Mouse (Mus musculus) erythroblast, adult 5-6 weeks (primary cell): ENCODE measurements at regions not wholly inside any gene's neighbourhood (a gene's known extent, or its start where the extent isn't known, plus 50 kb on each side); places are given as distances from the start of the nearest gene placed in this dataset.

ENCODE experiments used
- ATAC-seq: replicated peaks from 2 replicates; pipeline ENCODE4 v1.8.0; 2016; ENCODE audit warnings: moderate number of reproducible peaks, mild to moderate bottlenecking, moderate TSS enrichment, inconsistent platforms; ENCODE audit not compliant: poor library complexity, low FRiP score, severe bottlenecking

GRCm38 (mm10) chr1:179906115-179906514 lies 54.2 kb upstream of the Cdc42bpa start:
- ATAC-seq: no peak

- no peak for ATAC-seq
Measured at GRCm38 (mm10) chr1:179892711-179893110, 67.6 kb upstream of the Cdc42bpa start.

GRCm38 (mm10) chr1:179887921-179888320 lies 72.4 kb upstream of the Cdc42bpa start:
- ATAC-seq: no peak

DNA sequence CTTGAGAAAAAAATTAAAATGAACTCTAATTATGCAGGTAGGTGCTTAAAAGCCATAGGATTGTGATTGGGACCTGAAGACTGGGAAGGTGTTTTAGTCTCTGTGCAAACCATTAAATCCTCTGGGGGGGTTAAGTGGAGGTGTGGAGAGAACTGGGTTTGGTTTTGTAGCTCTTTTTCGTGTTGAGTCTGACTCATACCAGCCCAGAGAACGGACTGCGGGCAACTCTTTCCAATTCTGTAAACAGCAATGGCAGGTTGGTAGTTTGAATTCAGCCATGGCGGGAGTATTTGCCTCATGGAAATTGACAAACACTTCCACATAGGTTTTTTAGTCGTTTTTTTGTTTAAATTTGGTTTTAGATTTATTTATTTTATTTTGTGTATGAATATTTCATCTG lies 77.7 kb upstream of the Ahctf1 start:
- no peak for ATAC-seq

GRCm38 (mm10) chr1:179877893-179878292 lies 74.4 kb upstream of the Ahctf1 start:
- no peak for ATAC-seq

- no peak for ATAC-seq
Measured at GRCm38 (mm10) chr1:179873772-179874555, 70.5 kb upstream of the Ahctf1 start.

GRCm38 (mm10) chr1:179871961-179872360 lies 68.5 kb upstream of the Ahctf1 start:
- no peak for ATAC-seq

DNA sequence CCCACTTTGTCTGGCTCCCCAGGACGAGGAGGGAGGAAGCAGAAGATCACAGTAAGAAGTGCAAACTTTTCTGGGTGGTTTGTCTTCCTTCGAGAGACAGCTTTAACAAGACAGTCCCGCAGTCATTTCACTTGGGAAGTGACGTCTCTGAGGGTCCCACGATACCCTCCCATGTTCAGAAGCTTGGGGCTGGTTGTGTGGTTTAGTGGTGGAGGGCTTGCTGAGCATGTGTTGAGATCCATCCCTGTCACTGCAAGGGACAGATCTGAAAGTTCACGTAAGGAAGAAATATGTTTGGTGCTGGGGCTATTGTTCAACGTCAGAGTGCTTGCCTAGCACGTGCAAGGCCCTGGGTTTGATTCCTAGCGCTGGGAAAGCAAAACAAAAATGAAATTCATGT lies 65.2 kb upstream of the Ahctf1 start:
- ATAC-seq: no peak

GRCm38 (mm10) chr1:179867493-179867892 lies 64.0 kb upstream of the Ahctf1 start:
- ATAC-seq: no peak

- no peak for ATAC-seq
Measured at GRCm38 (mm10) chr1:179866056-179866772, 62.7 kb upstream of the Ahctf1 start.

DNA sequence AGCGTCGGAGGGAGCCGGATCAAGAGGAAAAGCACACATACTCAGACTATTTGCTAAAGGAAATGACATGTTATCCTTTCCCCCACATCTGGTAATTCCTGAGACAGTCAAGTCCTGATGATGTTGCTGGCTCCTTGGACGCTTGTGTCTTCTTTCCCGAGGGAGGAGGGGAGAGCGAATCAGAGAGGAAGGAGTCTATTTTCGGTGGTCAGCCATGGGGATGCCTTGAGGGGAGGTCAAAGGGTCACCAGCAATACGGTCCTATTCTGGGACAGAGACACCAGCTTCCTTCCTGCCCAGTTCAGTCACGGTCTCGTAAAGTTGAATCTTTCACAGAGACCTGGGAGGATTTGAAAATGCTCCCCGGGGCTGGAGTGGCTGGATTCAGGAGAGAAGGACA lies 62.1 kb upstream of the Ahctf1 start:
- no peak for ATAC-seq

DNA sequence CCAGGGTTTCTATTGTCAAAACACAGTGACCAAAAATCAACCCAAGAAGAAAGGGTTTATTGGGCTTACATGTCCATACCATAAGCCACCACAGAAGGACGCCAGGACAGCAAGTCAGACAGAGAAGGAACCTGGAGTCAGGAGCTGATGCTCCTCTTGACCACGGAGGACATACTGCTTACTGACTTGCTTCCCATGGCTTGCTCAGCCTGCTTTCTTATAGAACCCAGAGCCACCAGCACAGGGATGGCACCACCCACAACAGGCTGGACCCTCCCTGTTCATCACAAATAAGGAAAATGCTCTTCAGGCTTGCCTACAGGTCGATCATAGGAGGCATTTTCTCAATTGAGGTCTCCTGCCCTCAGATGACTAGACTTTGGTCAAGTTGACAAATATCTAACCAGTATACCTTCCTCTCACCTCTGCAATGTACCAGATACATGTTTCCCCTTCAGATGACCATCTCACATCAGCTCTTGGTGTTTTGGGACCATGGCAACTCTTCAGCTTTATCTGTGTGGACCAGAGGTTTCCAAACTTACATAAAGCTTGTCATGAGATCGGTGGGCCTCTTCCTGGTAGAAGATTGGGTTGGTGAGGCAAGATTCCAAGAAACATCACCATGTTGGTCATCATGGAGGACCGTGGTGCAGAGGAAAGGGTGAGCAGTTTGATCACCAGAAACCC lies 61.2 kb upstream of the Ahctf1 start:
- no peak for ATAC-seq

GRCm38 (mm10) chr1:179863420-179863819 lies 59.9 kb upstream of the Ahctf1 start:
- ATAC-seq: no peak

- ATAC-seq: no peak
Measured at GRCm38 (mm10) chr1:179862941-179863340, 59.5 kb upstream of the Ahctf1 start.

DNA sequence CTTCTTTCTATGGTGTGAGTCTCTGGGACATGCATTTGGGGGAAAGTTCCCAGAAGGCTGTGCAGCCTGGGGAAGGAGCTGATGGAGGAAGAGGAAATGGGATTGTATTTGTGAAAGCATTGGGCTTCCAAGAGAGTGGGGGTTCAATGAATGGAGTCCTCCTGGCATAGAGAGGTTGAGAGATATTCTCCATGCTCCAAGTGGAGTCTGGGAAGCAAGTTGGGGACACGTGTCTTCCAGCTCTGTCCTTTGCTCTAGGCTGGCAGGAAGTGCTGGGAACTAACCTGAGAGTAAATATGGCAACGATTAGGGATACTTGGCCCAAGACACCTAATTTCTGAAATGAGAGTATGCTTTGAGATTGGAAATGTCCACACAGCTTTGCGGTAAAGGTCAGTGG lies 58.3 kb upstream of the Ahctf1 start:
- no peak for ATAC-seq

DNA sequence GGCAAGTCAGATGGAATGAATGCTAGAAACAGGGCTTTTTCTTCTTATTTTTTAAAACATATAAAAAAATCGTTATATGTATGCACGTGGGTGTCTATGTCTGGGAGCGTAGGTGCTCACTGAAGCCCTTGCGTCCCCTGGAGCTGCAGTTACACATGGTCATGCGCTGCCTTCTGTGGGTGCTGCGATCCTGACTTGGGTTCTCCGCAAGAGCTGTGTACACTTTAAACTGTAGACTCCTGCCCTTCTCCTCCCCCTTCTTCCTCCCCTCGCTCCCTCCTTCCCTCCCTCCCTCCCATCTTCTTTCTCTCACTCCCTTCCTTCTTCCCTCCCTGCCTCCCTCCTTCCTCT lies 56.0 kb upstream of the Ahctf1 start:
- peak; percentile 32; the same call in 1 of the 2 replicates for ATAC-seq

DNA sequence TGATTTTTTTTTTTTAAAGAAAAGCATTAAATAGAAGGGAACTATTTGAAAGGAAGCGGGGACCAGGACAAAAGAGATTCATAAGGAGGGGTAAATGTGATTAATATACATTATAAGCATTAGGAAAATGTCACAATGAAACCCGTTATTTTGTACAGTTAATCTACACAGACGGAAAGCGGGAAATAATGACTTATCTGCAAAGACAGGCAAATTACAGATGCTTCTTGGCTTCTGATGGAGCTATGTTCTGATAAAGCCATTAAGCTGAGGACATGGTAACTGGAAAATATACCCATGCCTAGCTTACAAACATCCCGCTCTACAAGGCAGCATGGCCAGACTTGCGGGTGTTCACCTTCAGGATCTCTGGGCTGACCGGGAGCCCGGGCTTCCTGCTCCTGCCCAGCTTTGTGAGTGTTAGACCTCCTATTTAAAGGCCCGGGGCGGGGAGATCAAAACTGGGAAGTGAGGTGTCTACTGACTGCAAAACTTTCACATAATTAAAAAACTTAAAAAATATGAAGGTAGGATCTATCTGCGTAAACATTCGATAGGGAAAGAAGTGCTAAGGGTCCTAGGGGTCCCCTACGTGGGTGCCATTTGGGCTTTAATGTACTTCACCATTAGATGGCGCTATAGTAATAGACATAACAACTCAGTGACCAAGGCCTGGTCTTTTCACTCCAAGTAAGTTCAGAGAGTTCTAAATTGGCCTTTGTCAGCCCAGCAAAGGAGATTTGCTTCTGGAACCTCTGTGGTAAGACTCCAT lies 55.5 kb upstream of the Ahctf1 start:
- ATAC-seq: peak; percentile 74

GRCm38 (mm10) chr1:179854288-179854965 lies 50.9 kb upstream of the Ahctf1 start:
- ATAC-seq: peak; percentile 31; the same call in 1 of the 2 replicates
